Mouse (Mus musculus) brain, embryonic 14.5 days (tissue): ENCODE measurements around the gene Dnah17. TPM values are rescaled to one million over a fixed set of nuclear protein-coding genes. Genes with fewer than 3 reads are reported as not detected.

ENCODE experiments used
- DNase-seq: peaks from one replicate; pipeline ENCODE4 v3.0.0-alpha.2; 2011; ENCODE audit warnings: low read depth
- CTCF ChIP-seq: fragments of 200-500 bp; IDR thresholded peaks from 2 replicates; pipeline ENCODE4 v1.5.1; 2012; ENCODE audit warnings: inconsistent platforms, mild to moderate bottlenecking, moderate library complexity, borderline replicate concordance; ENCODE audit not compliant: insufficient read depth, insufficient read length; ENCODE audit errors: extremely low read depth
- POLR2A ChIP-seq: fragments of 200-500 bp; IDR thresholded peaks from 2 replicates; pipeline ENCODE4 v1.6.1; 2012; ENCODE audit warnings: mild to moderate bottlenecking, inconsistent platforms, borderline replicate concordance; ENCODE audit not compliant: poor library complexity, insufficient read depth, insufficient read length, severe bottlenecking; ENCODE audit errors: extremely low read depth
- polyA plus RNA-seq: library from polyadenylated mRNA; depleted of rRNA; stranded (reverse); fragments of >200 nt; gene quantifications from 2 replicates; pipeline ENCODE4 v1.2.3, GENCODE M21; 2012

Dnah17 gene
- polyA plus RNA-seq, 1 experiment = 0.19 TPM

DNA sequence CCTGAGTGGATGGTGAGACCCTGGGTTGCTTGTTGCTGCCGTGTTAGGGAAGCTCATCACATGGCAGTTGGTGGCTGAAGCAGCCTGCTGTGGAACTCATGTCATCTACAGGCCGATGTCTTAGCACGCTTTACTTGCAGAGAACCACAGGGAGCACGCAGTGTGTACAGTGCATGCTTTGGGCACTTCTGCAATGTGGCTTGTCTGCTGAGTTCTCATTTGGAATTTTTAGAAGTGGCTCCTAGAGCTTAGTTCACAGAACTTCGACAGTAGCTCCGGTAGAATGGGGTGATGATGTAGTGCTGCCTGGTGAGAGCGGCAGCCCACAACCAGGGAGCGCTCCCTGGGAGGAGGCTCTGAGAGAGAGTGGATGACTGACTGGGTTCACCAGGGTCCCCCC lies 121.6 kb downstream of the Dnah17 start:
- DNase-seq = no peak
- no peak for TF ChIP-seq CTCF
- no peak for TF ChIP-seq POLR2A

DNA sequence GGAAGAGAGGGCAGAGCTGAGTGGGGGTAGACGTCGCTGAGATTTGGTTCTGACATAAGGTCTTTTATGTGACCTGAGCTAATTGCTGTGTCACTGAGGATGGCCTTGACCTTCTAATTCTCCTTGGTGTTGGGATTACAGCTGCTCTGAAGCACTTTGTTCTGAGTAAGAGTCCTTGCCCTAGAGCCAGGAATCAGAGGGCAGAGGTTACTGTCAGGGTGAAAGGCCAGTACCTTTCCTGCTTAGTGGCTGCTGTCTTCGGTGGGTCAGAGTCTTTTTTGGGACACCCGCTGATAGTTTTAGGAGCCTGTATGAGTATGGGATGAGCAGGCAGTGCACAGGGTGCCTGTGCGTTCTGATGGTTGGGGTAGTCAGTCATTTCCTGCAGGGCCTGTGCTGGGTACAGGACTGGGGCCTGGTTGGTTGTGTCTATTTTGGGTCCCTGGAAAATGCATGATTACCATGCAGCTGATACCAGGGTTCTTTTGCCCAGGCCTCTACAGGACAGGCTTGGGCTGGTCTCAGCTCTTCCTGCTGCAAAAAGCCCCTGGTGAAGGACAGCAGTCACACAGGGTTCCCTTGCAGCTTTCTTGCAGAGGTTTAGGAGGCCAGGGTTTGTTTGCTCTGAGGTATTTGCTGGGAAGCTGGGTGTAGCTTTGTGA lies 122.2 kb downstream of the Dnah17 start:
- DNase-seq = no peak
- TF ChIP-seq POLR2A (no peak), CTCF (no peak)

DNA sequence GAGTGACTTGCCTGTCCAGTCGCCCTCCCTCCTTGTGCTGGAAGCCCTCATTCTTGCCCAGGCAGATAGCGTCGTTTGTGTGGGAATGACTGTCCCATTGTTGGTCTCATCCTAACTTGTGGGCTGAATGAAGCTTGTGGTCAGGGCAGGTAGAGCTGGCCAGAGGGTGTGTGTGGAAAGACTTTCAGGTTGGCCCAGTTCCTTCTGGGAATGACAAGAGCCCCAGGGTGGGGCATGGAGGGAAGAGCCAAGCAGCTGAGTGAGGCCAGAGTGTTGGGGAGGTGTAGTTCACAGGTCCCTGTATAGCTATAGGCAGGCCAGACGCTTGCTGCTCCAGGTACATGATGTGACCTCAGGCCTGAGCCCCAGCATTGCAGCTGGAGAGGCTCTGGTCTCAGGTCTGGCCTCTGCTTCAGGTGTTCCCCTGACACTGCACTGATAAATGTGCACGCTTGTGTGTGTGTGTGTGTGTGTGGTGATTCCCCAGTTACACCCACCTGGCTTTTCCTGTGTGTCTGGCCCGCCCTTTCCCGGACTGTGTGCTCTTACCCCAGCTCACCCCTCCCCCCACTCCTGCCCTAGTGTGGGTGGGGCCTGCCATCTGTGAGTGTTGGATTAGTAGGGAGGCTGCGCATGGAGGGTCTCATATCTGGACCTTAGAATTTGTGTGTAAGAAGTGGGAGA lies 122.8 kb downstream of the Dnah17 start:
- no peak for TF ChIP-seq CTCF
- TF ChIP-seq POLR2A = no peak
- DNase-seq = peak; percentile 7

DNA sequence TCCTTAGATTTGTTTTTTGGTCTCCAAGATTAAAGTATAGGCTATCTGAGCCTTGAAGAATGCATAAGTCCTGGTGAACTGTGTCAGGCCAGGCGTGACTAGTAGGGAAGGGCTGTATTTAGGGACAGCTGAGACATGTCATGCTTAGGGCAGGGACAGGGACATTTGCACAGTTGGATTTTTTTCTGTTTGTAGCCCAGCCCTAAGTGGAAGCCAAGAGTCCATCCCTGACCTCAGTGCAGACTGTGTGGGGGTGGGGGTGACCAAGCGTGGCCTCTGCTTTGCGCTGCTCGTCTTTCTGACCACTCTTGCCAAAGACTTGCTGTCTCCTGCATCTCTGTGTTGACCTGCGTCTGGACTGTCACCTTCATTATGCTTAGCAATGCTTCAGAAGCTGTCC lies 126.2 kb downstream of the Dnah17 start:
- DNase-seq = no peak
- TF ChIP-seq POLR2A (no peak), CTCF (no peak)

DNA sequence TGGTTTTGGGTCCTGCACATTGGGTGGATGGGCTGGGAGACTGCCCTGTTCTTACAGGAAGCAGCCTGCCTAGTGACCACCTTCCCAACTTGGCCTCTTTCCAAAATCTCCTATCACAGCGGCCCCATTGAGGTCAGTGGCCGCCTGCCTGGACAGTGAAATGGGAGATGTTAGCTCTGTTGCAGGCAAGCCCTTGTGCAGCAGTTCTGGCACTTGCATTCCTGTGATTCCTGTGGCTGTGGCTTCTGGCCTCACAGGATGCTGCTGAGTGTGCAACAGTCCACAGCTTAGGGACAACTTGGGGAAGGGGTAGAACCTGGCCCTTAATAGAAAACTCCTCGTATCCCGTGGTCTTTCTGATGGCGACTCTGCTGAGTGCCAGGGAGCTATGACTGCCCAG lies 126.7 kb downstream of the Dnah17 start:
- TF ChIP-seq CTCF (no peak), POLR2A (no peak)
- no peak for DNase-seq

DNA sequence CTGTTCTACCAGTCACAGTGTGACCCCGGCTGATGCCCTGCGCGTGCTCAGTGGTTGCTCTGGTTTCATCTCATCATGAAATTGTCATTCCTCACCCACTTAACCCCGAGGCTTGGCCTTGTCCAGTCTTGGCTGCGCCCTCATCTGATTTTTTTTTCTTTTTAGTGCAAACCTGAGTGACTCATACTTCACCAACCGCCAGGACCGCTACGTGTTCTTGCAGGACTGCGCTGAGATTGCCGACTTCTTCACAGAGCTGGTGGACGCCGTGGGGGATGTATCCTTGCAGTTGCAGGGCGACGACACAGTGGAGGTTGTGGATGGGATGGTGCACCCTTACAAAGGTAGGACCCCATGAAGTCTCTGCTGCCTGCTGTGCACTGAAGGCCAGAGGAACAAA lies 127.3 kb downstream of the Dnah17 start:
- DNase-seq = no peak
- TF ChIP-seq POLR2A (no peak), CTCF (no peak)

DNA sequence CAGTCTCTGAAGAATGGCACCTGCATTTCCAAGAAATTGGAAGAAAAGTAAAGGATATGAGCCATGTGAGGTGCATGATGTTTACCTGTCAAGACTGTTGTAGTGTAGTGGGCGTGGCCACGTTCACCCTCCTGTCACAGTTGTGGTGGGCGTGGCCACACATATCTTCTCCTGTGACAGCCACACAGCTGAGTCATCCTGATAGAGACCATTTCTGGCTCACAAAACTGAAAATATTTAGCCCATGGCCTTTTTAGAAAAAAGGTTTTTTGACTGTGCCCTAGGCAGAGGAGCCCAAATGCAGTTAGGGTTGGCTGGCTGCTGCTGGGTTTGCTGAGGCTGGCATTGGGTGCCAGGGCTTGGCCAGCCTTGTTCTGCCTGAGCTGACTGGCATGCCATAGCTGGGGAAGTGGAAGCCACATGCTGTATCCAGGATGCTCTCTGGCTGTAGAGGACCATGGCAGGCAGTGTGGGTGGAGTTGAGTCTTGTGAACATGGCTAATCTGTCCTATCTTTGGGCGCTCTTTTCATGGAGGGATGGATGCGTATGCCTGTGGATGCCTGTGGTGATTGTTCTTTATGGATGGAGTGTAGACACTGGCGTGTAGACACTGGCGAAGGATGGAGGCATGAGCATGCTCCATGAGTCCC lies 129.7 kb downstream of the Dnah17 start:
- no peak for DNase-seq
- TF ChIP-seq CTCF (no peak), POLR2A (no peak)

DNA sequence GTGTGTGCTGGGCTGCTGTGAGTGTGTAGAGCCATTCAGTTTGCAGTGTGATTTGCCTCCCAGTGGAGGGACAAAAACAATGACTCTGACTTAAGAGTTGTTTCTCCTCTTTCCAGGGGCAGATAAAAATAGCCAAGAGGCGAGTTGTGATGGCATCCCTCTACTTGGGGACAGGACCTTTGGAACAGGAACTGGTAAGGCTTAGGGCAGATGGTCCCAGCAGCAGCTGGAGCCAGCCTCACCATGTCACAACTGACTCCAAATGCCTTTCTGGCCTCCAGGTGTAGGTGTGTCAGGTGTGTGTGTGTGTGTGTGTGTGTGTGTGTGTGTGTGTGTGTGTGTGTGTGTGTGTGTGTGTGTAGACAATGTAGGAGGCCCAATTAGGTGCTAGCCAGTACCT lies 130.4 kb downstream of the Dnah17 start:
- DNase-seq = no peak
- no peak for TF ChIP-seq CTCF
- TF ChIP-seq POLR2A = no peak

DNA sequence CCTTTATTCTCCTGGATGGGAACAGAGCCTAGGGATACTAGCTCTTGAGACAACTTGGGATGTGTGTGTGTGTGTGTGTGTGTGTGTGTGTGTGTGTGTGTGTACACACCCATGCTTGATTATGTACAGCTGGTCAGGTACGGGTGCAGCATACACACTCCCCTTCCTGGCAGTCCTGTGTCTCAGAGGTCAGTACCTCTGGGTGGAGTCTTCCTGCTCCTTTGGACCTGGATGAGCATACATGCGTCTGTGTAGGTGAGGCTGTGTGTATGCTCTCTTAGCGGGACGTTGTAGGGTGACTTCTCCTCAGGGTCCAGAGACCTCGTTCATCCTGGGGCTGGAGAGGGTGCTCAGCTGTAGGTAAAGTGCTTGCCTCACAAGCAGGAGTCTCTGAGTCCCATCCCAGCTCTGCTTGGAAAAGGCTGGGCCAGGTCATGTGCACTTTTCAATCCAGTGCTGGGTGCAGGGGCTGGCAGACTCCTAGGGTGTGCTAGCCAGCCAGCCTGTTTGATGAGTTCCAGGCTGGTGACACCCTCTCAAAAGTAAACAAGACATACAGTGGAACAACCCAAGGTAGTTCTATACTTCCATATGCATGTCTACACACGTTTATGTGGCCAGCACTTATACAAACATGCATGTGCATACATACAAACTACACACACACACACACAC lies 131.0 kb downstream of the Dnah17 start:
- TF ChIP-seq CTCF = no peak
- no peak for TF ChIP-seq POLR2A
- no peak for DNase-seq

DNA sequence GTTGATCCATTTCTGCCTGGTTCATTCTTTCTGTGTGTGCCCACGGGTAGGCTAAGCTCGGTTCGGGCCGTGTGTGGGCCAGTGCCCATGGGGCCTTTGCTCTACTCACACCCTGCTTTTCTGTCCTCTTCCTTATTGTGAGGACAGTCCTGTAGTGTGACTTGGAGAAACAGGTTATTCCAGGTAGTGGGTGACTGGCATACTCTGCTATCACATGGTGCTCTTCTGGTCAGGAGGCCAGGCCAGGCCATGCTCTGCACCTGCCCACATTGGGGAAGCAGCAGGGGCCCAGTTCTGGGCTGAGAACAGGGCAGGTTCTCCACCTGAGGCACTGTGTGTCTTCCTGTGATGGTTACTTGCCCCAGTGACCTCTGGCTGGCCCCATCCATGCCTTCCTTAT lies 132.1 kb downstream of the Dnah17 start:
- DNase-seq = no peak
- TF ChIP-seq CTCF = no peak
- no peak for TF ChIP-seq POLR2A

DNA sequence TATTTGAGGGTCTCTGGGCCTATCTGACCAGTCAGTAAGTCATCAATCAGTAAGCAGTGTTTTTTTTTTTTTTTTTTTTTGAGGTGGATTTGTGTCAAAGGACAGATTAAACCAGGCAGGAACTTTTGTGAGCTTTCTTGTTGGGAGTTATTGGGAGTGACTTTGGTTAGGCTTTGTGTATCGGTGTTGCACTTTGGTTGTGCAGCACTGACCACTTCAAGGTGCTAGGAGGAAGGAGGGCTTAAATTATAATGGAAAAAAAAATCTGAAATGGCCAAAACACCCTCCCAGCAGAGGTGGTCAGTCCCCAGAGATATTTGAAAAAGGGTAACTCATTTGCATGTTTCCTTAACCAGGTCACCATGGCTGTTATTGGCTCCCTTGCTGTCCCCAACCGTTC lies 133.3 kb downstream of the Dnah17 start:
- TF ChIP-seq POLR2A (no peak), CTCF (no peak)
- no peak for DNase-seq

DNA sequence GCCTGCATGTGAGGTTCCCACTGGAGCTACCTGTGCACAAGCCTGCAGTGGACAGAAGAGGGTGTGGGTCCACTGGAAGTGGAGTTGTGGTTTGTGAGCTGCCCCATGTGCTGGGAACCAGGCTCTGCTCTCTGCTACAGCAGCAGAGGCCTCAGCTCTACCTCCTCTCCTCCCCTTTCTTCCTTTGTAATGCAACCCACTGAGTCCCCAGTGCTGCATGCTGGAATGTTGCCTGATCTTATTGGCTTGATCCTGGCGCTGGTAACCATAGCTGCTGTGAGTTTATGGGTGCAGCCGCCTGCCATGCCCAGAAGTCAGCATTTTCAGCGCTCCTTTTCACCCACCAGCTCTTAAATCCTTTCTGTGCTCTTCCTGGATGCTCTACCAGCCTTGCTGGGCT lies 134.4 kb downstream of the Dnah17 start:
- TF ChIP-seq CTCF (no peak), POLR2A (no peak)
- peak; percentile 20 for DNase-seq

DNA sequence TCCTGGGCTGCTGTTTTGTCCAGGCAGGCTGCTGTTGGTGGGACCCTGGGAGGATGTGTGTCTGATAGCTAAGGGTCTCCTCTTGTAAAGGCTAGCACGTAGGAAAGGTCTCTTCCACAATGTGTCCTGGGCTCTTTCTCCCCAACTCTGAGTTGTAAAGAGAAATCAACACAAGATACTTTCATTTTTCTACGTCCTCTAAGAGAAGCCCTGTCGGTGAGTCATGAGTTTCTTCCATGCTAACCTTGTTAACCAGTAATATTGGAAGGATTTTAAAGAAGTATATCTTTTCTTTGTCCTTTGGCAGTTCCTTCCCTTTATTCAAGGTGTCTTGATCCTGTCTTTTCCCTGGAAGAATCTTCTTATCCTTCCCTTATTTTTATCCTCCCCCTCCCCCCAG lies 134.8 kb downstream of the Dnah17 start:
- DNase-seq = no peak
- no peak for TF ChIP-seq CTCF
- TF ChIP-seq POLR2A = no peak
